16 mouse cellular contexts compared by ENCODE assay signal in genomic region chr7:125580220-125580549, GRCm38 (mm10).
"Had no signal": no experiment of that assay in that cellular context is flagged by ENCODE, and none has a peak within 500 bp of the region (broad histone marks: within the 10 kb centered on the region; RNA-seq: fewer than 3 reads in every experiment).

No protein-coding gene starts in this region.

- H3K36me3 ChIP-seq: lung, embryonic 15.5 days; midbrain, embryonic 13.5 days; neural tube, embryonic 12.5 days had no signal

- H3K27ac ChIP-seq: kidney, embryonic 15.5 days; limb, embryonic 12.5 days; liver, embryonic 13.5 days; lung, embryonic 15.5 days; macrophage; midbrain, embryonic 13.5 days; neural tube, embryonic 12.5 days had no signal

- H3K27me3 ChIP-seq: kidney, embryonic 15.5 days; limb, embryonic 12.5 days; liver, embryonic 13.5 days; lung, embryonic 15.5 days; midbrain, embryonic 13.5 days; neural tube, embryonic 12.5 days had no signal

- DNase-seq: kidney, adult 18-20 months; kidney, postnatal 25 days; layer of hippocampus, adult 9-11 months; layer of hippocampus, postnatal 36 days; liver; liver, embryonic 13.5 days; liver, postnatal 0 days; lung, postnatal 14 days; thymus, adult 18-20 months; thymus, postnatal 25 days had no signal

- H3K4me3 ChIP-seq: kidney, embryonic 15.5 days; liver, embryonic 13.5 days; lung, embryonic 15.5 days; neural tube, embryonic 12.5 days had no signal
